Mouse (Mus musculus): ENCODE data around the gene Dlgap1. TPM values are rescaled to one million over a fixed set of nuclear protein-coding genes. Genes with fewer than 3 reads are reported as not detected.
"Not testable (repeated sequence)": the region's sequence is repeated elsewhere in the genome, so short reads cannot be mapped to it uniquely, and the experiment has no call there.

The Dlgap1 gene
- polyA plus RNA-seq, 2 experiments from 2014 or later, result 0.21 TPM; not detected in 1

DNA sequence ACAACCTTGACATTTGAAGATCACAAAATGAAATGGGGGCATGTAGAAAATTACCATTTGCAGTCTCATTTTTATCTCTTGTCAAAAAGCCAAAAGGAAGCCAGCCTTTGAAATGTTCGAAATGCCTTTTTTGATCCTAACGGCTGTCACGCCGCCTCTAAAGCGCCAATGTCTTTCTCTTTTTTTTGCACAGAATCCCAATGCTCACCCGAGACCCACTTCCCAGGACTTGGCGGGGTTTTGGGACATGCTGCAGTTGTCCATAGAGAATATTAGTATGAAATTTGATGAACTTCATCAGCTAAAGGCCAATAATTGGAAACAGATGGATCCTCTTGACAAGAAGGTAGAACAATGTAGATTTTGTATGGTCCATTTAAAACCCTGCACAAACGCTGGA, 846.1 kb downstream of the Dlgap1 start:
- ATAC-seq, result no peak

DNA sequence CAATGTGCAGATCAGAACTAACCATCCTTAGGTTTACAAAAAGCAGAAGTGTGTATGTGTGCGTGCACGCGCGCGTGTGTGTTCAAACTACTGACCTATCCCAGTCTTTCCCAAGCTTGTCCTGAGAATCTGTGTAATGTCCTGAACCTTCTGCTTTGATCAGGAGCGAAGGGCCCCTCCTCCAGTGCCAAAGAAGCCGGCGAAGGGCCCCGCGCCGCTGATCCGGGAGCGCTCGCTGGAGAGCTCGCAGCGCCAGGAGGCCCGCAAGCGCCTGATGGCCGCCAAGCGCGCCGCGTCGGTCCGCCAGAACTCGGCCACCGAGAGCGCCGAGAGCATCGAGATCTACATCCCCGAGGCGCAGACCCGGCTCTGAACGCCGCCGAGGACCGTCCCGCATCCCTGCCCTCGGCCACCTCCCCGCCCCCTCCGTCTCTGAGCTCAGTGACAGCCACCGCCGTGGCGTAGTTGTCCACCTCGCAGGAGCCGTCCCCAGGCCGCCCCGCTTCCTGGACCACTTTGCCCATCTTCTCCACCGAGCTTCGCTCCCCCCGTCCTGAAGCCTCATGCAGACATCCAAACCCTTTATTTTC, 849.1 kb downstream of the Dlgap1 start:
- no peak for ATAC-seq

DNA sequence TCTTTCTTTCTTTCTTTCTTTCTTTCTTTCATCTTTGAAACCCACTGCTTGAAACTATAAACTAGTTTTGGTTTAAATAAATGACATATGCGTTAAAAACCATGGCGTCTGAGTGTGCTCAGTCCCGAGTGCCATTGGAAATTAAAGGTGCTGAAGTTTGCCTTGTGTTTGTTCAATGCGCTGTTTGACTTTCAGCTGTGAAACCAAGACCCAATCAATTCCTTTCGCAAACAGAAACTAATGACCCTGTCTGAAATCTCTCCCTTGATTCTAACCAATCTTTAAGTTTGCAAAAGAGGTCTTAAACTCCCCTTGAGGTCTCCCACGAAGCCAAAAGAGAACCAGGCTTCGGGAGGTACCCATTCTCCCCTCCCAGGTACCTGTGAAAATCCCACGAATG, 854.2 kb downstream of the Dlgap1 start:
- ATAC-seq, result no peak

DNA sequence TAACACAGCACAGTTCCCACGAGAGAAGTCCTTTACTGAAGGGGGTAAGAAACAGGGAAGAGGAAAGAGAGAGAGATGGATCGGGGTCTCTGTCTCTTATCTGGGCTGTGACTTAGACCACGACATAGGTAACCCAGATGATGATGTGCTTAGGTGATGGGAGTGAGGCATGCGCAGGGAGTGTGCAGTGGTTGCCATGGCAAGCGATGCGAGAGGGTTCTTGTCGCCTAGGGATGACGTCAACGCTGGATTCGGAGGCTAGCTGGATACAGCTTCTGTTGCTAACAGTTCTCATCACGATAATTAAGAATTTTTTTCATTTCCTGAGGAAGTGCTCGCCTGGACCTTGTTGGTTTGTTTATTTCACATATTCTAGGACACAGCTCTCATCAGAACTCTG, 857.4 kb downstream of the Dlgap1 start:
- ATAC-seq, result no peak

DNA sequence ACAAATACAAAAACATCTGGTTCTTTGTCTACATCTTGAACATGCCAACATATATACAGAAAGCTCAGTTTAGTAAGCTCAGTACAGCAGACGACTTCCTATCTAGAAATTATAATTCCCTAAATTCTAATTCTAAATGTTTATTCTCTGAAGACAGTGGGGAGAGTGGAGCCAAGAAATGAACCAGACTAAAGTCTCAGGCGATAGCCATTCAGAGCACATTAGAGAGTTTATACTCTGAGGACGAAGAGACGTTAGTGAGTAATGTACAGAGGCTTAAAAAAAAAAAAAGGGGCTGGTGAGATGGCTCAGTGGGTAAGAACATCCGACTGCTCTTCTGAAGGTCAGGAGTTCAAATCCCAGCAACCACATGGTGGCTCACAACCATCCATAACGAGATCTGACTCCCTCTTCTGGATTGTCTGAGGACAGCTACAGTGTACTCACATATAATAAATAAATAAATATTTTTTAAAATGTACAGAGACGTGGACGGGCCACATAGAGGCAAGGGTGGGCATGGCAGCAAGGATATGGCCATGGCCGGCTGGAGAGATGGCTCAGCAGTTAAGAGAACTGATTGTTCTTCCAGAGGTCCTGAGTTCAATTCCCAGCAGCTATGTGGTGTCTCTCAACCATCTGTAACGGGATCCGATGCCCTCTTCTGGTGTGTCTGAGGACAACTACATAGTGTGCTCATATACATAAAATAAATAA, 858.7 kb downstream of the Dlgap1 start:
- ATAC-seq, result not testable (repeated sequence)

DNA sequence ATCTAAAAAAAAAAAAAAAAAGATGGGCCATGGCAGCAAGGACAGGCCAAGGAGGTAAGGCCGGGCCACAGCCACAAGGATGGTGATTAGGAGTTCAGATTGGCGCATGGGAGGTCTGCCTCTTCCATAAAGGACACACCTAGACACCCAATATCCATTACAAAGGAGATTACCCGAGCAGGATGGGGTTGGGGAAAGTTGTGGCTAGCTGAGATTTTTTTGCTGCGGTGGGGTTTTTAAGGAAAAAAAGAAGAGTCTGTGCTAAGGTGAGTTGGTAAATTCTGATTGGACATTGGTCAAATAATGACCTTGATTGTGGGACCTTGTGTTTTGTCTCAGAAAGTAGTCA, 859.3 kb downstream of the Dlgap1 start:
- no peak for ATAC-seq

DNA sequence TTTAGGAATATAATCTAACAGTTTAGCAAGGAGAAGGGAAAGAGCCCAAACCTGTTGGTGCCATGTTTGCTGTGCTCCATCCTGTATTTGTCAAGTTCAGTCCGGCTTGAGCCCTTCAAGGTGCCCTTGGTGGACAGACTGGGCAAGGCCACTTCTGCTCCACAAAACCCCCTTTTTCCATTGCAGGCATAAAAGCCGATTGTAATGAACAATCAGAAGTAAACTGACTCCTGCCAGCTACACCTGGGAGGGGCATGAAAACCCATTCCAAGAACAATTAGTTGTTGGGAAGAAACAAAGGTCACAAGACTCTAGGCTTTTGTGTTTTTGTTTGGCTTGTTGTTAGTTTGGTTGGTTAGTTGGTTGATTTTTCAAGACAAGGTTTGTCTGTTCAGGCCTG, 859.7 kb downstream of the Dlgap1 start:
- ATAC-seq, result no peak

DNA sequence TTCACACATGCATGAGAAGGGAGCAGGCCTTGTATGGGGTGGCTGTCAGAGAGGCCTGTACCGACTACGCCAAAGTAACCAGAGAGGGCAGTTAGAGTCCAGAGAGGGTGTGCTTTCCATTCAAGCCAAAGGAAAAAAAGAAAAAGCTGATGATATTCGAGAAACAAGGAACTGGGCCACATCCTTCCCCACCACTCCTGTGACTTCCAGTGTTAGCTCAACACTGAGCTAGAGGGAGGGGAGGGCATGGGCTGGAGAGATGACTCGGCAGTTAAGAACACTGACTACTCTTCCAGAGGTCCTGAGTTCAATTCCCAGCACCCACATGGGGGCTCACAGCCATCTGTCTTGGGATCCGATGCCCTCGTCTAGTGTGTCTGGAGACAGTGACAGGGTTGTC, 860.3 kb downstream of the Dlgap1 start:
- no peak for ATAC-seq

DNA sequence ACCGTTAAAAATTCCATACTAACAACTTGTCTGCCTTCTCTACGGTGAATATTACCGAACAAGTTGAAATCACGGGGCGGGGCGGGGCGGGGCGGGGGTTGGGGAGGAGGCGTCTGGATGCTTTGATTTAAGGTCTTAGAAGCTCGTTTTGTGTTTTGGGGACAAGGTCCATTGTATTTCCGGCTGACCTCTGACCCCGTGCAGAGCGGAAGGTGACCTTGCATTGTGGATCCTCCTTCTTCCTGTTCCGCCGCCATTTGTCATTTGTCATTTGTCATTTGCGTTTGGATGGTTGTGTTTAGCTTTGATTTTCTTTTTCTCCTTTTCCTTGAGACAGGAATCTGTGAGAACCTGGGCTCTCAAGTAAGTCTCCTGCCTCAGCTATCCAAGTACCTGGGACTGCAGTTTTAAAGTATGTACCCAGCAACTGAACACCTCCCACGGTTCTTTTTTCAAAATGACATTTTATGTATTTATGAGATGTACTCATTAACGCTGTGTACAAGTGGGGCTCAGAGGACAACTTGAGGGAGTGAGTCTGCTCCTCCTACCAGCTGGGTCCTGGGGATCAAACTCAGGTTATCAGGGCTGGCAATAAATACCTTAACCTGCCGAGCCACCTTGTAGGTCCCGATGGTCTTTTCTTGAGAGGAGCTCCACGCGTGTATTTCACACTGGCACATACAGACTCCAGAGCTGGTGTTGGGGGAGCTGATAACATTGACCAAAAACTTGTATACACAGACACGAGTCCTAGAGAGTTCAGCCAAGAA, 861.3 kb downstream of the Dlgap1 start:
- no peak for ATAC-seq

DNA sequence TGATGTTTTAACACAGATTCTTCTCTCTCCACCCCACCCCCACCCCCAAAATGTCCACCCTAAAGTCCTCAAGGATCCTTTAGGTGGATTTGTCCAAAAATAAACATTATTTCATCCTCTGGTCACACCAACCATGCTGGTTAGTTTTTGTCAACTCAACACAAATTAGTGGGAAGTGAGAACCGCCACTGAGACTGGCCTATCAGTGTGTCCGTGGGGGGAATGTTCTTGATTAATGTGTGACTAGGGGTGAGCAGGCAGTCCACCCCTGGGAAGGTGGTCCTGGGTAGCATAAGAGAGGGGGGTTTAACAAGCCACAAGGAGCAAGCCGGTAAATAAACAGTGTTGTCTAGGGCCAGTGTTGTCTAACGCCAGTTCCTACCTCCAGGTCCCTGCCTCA, 862.7 kb downstream of the Dlgap1 start:
- no peak for ATAC-seq

DNA sequence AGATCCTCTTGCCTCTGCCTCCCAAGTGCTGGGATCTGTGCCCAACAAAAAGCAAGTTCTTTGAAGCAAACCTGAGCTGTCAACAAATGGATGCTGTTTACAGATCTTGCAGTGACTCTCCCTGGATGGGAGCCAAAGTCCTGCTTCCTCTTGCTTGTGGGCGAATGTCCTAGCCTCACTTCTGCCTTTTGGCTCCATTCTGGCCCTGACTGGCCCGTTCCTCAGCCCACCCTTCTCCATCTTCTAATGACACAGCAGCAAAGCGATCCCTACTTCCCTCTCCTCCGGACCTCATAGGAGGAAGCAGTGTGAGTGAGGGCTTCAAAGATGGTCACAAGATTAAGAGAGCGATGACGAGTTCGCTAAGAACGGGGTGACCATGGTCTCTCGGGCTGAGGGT, 863.7 kb downstream of the Dlgap1 start:
- ATAC-seq, result no peak

DNA sequence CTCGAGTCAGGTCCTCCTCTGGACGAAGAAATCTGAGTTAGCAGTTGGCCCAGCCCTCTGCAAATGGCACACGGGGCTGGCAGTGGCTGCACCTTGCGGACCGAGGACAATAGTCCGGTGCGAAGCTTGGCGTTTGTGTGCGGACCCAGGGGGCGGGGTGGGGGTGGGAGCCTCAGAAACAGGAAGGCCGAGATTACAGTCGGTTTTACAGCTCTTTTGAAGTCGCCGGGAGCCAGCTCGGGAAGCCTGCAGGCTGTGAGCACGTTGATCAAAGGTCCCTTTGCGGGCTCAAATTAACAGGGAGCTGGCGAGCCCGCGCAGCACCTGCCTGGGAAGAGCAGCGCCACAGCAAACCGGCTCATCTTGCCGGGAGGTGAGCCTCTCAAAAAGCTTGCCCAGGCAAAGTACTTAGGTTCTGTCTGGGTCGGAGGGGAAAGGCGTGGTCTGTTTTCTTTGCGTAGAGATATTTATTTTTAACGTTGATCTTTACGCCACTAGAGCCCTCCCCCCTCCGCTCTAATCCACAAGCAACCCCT, 865.6 kb downstream of the Dlgap1 start:
- ATAC-seq, result no peak

DNA sequence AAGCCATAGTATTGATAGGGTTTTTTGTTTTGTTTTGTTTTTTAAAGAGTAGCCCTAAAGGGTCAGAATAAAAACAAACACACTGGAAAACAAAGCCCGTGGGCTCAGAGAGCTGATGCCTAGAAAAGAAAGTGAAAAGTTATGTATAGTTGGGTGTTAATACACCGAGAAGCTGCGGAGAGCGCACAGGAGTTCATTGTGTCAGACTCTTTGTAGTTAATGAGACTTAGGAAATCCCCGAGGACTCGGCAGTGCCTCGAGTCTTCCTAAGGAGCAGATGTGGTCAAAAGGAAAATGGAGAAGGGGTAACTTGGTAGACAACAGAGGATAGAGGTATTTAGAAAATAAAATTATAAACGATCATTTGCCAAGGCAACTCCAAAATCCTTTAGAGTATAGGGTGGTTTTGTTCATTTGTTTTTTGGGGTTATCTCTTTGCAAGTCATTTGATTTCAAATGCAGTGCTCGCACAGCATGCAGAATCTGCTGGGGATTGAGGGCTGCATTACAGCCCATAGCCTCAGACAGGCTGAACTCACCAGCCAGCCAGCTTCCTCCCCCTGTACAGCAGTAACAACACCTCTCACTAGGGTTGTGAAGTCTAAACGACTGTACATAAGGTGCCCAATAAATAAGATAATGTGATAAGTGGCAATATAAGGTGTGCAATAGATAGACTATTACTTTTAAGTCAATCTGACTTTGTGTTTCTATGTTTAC, 866.4 kb downstream of the Dlgap1 start:
- peak; percentile 51 for ATAC-seq

DNA sequence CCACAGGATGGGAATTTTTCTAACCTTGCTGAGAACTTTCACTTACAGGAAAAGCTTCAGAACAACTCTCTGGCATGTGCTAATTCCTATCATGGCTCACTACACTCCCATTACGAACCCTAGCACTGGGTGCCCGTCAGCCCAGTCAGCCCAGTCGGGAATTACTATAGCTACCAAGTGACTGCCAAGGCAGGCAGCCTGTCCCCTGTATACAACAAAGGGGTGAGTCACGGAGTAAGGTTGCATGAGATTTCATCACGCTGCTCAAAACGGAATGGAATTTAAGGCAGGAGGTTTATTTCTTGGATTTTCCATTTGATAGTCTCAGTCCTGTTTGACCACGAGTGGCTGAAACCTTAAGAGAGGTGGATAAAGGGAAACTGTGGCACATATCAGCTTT, 867.9 kb downstream of the Dlgap1 start:
- no peak for ATAC-seq

DNA sequence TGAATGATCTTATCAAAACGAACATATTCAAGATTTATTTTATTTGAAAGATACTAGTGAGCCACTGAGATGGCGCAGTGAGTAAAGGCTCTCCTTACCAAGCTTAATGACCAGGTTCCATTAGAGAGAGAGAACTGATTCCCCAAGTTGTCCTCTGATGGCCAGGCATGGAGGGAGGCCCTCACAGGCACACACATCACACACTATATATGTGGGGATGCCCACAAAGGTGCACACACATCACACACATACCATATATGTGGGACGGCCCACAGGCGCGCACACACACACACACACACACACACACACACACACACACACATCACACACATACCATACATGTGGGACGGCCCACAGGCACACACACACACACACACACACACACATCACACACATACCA, 868.6 kb downstream of the Dlgap1 start:
- ATAC-seq, result not testable (repeated sequence)

DNA sequence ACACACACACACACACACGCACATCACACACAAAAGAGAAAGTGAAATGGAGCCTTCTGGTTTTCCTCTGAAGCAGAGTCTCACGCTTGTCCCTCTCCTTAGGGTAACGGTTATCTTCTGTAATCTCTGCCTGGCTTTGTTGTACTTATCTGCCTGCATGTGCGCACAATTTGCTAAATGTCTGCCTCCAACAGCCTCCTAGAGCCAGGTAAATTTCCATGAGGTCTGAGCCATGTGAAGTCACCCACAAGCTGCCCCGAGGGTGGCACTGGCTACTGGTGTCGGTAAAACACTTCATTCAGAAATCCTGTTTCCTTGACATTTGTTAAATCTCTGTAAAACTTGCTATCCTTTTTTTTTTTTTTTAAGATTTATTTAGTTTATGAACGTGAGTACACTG, 869.2 kb downstream of the Dlgap1 start:
- ATAC-seq, result no peak

DNA sequence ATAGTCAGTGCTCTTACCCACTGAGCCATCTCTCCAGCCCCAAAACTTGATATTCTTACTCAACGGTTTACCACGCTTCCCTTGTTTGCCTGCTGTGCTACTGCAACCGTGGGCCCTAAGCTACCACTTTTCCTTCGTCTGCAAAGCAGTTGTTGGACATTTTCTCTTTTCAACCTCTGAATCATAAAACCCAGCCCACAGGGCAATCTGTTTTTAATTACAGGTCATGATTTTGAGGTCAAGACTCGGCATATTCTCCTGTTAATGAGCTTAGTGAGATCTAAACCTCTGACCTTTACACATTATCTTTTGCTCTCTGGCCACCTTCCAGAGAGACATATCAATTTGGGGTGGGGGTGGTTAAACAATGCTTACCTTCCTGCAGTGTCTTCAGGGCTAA, 869.7 kb downstream of the Dlgap1 start:
- ATAC-seq, result no peak

DNA sequence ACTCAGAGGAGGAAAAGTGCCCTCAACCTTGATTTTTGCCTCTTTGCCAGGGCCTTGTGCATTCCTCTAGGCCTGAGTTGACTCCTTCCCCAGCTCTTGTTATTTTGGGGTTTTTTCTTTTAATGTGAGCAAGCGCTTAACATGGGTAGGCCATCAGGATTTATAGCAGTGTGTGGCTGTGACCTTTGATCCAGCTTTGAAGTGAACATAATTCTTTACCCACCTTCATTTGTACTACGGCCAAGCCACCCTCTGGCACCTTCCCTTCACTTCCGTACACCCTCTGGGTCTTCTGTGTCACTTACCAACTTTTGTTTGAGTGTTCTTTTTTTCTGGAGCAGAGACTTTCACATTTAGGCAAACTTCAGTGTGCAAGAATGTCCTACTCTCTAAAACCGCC, 874.4 kb downstream of the Dlgap1 start:
- no peak for ATAC-seq

DNA sequence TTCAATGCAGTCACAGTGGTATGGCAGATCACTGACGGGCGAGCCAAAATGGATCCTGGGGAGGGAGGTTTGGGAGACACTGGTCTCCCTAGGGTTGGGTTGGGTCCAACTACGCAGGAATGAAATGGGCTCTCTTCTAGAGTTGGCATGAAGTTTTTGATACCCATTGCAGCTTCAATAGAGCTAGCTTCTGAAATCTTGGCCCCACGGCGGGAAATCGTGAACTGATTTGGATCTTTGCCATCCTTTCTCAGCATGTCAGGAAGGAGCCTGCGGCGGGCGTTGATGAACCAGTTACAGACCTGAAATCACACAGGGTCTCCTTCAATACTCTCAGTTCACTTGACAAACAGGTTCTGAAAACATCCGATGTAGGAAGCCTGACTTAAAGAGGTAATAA, 876.1 kb downstream of the Dlgap1 start:
- no peak for ATAC-seq

DNA sequence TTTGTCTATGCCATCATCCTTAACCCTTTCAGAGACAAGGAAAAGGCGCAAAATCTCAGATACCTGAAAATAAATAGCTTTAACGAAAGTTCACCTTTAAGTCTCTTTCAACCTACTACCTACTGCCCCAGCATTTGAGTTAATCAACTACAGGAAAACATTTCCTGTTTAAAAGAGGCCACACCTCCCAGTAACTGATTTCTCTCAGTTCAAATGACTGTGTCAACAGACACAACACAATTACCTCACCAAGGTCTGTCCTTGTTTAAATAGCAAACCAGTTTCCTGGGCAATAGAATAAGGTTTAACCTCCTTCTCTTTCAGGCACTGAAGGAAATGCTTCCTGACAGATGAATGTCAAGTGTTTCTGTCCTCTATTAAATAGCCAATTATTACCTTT, 876.7 kb downstream of the Dlgap1 start:
- ATAC-seq, result peak; percentile 6

DNA sequence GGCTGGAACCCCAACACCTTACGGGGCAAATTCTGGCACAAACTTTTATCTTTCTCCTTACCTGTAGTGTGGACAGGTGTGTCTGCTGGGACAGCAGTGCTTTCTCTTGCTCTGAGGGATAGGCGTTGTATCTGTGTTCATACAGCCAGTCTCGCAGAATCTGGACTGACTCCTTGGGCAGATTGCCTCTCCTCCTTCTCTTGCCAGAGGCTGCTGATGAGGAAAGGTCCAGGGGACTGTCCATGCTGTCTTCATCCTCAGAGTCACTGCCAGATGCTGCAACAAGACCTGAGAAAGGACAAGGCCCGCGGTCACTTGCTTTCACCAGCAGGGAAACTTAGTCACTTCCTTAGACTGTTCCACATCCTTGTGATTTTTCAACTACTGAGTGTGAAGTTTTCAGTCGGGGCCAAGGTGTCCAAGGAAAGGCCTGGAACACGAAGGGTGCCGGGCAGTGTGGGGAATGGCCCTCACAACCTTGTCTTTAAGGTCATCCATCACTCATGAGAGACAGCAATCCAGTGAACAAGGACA, 877.3 kb downstream of the Dlgap1 start:
- ATAC-seq, result no peak

DNA sequence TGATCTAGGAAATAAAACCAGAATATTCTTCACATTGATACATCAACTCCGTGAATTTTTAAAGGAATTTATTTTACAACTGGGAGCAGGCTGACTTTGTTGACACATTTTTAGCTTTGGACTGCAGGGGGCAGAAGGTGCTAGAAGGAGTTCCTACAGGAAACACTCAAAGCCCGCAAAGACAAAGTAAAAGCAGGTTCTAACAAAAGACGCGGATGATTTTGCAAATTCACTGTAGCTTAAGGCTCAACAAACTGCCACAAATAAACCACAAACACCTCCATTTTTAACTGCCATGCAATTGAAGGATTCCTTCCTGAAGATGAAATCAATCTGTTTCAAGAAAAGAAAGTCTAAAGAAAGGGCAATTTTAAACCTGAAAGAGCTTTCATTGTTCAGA, 878.2 kb downstream of the Dlgap1 start:
- peak; percentile 25 for ATAC-seq
